Mouse (Mus musculus): ENCODE results near the gene Erc1. TPM values are rescaled to one million over a fixed set of nuclear protein-coding genes. Genes with fewer than 3 reads are reported as not detected.

The Erc1 gene
- polyA plus RNA-seq, 1 experiment from 2014 or later: 3.9 TPM

Other genes starting within 250 kb of the Erc1 start
- gene Rad52, start 54.5 kb upstream of the Erc1 start, polyA plus RNA-seq (2015; fragmentation: Nextera tagmentation; extraction: Ambion mirVana): 11.2 and 13.1 TPM in 2 replicates
- gene Wnk1, start 190.5 kb upstream of the Erc1 start, polyA plus RNA-seq (2015; fragmentation: Nextera tagmentation; extraction: Ambion mirVana): 32.8 and 34.8 TPM in 2 replicates
- gene Ninj2, start 245.2 kb upstream of the Erc1 start, polyA plus RNA-seq (2015; fragmentation: Nextera tagmentation; extraction: Ambion mirVana): not detected in 2 replicates